Mouse (Mus musculus): ENCODE data around the gene Kif11.

Kif11 gene

GRCm38 (mm10) chr19:37443631-37444140, 67.5 kb downstream of the Kif11 start:
- no peak for DNase-seq (ENCODE audit: low read depth, low spot score)

GRCm38 (mm10) chr19:37448212-37448611, 72.0 kb downstream of the Kif11 start:
- DNase-seq (ENCODE audit: low read depth, low spot score), result no peak

GRCm38 (mm10) chr19:37449246-37449645, 73.0 kb downstream of the Kif11 start:
- DNase-seq (ENCODE audit: low read depth, low spot score), result no peak

GRCm38 (mm10) chr19:37455528-37455927, 79.3 kb downstream of the Kif11 start:
- no peak for DNase-seq (ENCODE audit: low read depth, low spot score)

GRCm38 (mm10) chr19:37455961-37456360, 79.8 kb downstream of the Kif11 start:
- no peak for DNase-seq (ENCODE audit: low read depth, low spot score)

- no peak for DNase-seq (ENCODE audit: low read depth, low spot score)
Observed at GRCm38 (mm10) chr19:37458013-37458412, 81.8 kb downstream of the Kif11 start.

- DNase-seq (ENCODE audit: low read depth, low spot score), result no peak
Observed at GRCm38 (mm10) chr19:37466403-37466802, 90.2 kb downstream of the Kif11 start.

GRCm38 (mm10) chr19:37466978-37467377, 90.8 kb downstream of the Kif11 start:
- no peak for DNase-seq (ENCODE audit: low read depth, low spot score)

- DNase-seq (ENCODE audit: low read depth, low spot score), result no peak
Observed at GRCm38 (mm10) chr19:37468841-37469566, 92.8 kb downstream of the Kif11 start.
